Mouse (Mus musculus) lung, postnatal 0 days (tissue): Measurements from ENCODE around the gene Smim1. TPM values are rescaled to one million over a fixed set of nuclear protein-coding genes. Genes with fewer than 3 reads are reported as not detected.
A peak's percentile ranks its signal among the peaks of the same experiment; 100 is the strongest.

Source experiments
- ATAC-seq: fragments of 200-750 bp; cut with Nextera tagmentation; 2 replicates; pipeline ENCODE4 v1.8.0; 2017; ENCODE audit warnings: moderate library complexity
- DNase-seq: peaks from one replicate; pipeline ENCODE4 v3.0.0-alpha.2; 2016; ENCODE audit warnings: low spot score
- H3K27ac ChIP-seq: fragments of 300-500 bp; sonication (generic); 2 replicates; pipeline ENCODE4 v1.5.1; 2014; ENCODE audit warnings: antibody characterized with exemption, mild to moderate bottlenecking, low read length, mixed read lengths
- H3K27me3 ChIP-seq: fragments of 300-500 bp; sonication (generic); replicated peaks from 2 replicates; pipeline ENCODE4 v1.6.1; 2014; ENCODE audit warnings: low read length, mixed read lengths; ENCODE audit not compliant: insufficient read depth
- H3K36me3 ChIP-seq: fragments of 300-500 bp; sonication (generic); 2 replicates; pipeline ENCODE4 v1.6.1; 2014; ENCODE audit warnings: low read length, mixed read lengths; ENCODE audit not compliant: insufficient read depth
- H3K4me1 ChIP-seq: fragments of 300-500 bp; sonication (generic); 2 replicates; pipeline ENCODE4 v1.6.1; 2014; ENCODE audit warnings: antibody characterized with exemption, low read depth, low read length, mixed read lengths; ENCODE audit not compliant: insufficient read depth
- H3K4me2 ChIP-seq: fragments of 300-500 bp; sonication (generic); replicated peaks from 2 replicates; pipeline ENCODE4 v1.6.1; 2014; ENCODE audit warnings: low read depth, mild to moderate bottlenecking, low read length, moderate library complexity, mixed read lengths
- H3K4me3 ChIP-seq: fragments of 300-500 bp; sonication (generic); 2 replicates; pipeline ENCODE4 v1.5.1; 2014; ENCODE audit warnings: low read depth, low read length
- H3K9ac ChIP-seq: fragments of 300-500 bp; sonication (generic); replicated peaks from 2 replicates; pipeline ENCODE4 v1.6.1; 2014; ENCODE audit warnings: low read depth, mild to moderate bottlenecking
- H3K9me3 ChIP-seq: fragments of 300-500 bp; sonication (generic); 2 replicates; pipeline ENCODE4 v1.6.1; 2016; ENCODE audit warnings: low read length, mixed read lengths
- CTCF ChIP-seq: IDR thresholded peaks from 2 replicates; pipeline ENCODE4 v1.5.1; 2016; ENCODE audit warnings: antibody characterized with exemption, mild to moderate bottlenecking
- EP300 ChIP-seq: IDR thresholded peaks from 2 replicates; pipeline ENCODE4 v1.6.1; 2016; ENCODE audit warnings: antibody characterized with exemption, mild to moderate bottlenecking, control low read depth
- WGBS: fragments of 180-500 bp; shearing (Covaris S2); extraction: QIAGEN DNeasy Blood & Tissue Kit; methylation state at CpG from one replicate; pipeline ENCODE4 v1.1.7; 2014; 5-methylcytosine and 5-hydroxymethylcytosine counted together
- polyA plus RNA-seq: library from polyadenylated mRNA; unstranded; fragments of >200 nt; fragmentation: Nextera tagmentation; extraction: Ambion mirVana; gene quantifications from 2 replicates; pipeline ENCODE4 v1.2.1, GENCODE M21; 2015

Smim1 gene
- polyA plus RNA-seq, 1 experiment from 2014 or later = 59.4 TPM

DNA sequence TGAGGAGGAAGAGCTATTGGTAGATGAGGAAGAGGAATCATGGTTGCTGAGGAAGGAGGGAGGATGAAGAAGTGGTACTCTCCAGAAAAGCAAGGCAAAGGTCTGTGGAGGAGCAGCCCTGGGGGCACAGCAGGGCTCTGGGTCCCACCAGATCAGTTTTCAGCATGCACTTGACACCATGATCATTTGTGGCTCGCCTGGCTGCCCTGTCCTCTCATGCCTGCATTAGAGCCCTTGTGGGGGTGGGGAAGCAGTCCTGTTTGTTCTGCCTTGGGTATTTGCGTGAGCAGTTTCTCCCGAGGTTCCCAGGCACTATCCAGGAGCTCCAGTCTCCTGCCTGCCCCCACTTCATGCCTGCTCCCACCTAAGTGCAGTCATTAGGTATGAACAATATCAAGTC is 11.1 kb upstream of the Smim1 start:
- ATAC-seq (no peak), DNase-seq (no peak)
- no peak overlapping the region for H3K27ac ChIP-seq
- TF ChIP-seq CTCF (no peak), EP300 (no peak)
- WGBS = 34% methylated on average over 2 of the region's 3 CpGs
- no peak overlapping the region for H3K4me2 ChIP-seq
- no peaks in the 10 kb centered on the region for H3K27me3 ChIP-seq
- no peak overlapping the region for H3K9ac ChIP-seq
- no peaks in the 10 kb centered on the region for H3K36me3 ChIP-seq
- no peaks in the 10 kb centered on the region for H3K4me1 ChIP-seq
- H3K4me3 ChIP-seq = no peak overlapping the region
- no peaks in the 10 kb centered on the region for H3K9me3 ChIP-seq

DNA sequence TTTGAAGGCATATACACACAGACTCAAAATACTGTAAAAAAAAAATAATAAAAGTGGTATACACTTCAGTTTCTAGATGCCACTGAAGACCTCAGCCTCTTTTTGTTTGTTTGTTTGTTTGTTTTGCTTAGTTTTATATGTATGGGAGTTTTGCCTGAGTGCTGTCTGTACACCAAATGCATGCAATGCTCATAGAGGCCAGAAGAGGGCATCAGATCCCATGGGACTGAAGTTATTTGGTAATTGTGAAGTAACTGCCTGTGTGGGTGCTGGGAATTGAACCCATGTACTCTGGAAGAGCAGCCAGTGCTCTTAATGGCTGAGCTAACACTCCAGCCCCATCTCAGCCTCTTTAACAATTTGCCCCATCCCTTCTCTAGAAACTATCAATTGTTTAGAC is 2.6 kb upstream of the Smim1 start:
- TF ChIP-seq CTCF = peak; percentile 61
- TF ChIP-seq EP300 = no peak
- no peaks in the 10 kb centered on the region for H3K36me3 ChIP-seq
- H3K4me3 ChIP-seq = no peak overlapping the region
- no peak for ATAC-seq
- no peaks in the 10 kb centered on the region for H3K27me3 ChIP-seq
- peaks cover 9% of the 10 kb centered on the region for H3K4me1 ChIP-seq
- H3K9me3 ChIP-seq = no peaks in the 10 kb centered on the region
- H3K9ac ChIP-seq = no peak overlapping the region
- no peak for DNase-seq
- no peak overlapping the region for H3K4me2 ChIP-seq
- no peak overlapping the region for H3K27ac ChIP-seq

- TF ChIP-seq CTCF (no peak), EP300 (no peak)
- no peak for ATAC-seq
Measured at GRCm38 (mm10) chr4:154028066-154028465, 2.0 kb upstream of the Smim1 start.

GRCm38 (mm10) chr4:154026441-154026761 is 371 bp upstream of the Smim1 start:
- Histone ChIP-seq H3K27me3 (no peaks in the 10 kb centered on the region), H3K27ac (no peak overlapping the region), H3K4me1 (peaks cover 14% of the 10 kb centered on the region), H3K4me3 (peak overlapping the region; percentile 43), H3K9me3 (no peaks in the 10 kb centered on the region), H3K4me2 (peak overlapping the region; percentile 66), H3K9ac (no peak overlapping the region), H3K36me3 (0 out of 2 replicates have a peak, but pooled peaks cover 4% of the 10 kb centered on the region)
- TF ChIP-seq CTCF = no peak
- TF ChIP-seq EP300 = no peak
- ATAC-seq (no peak), DNase-seq (no peak)
- WGBS = 21% methylated on average over 2 of the region's 2 CpGs

More at GRCm38 (mm10) chr4:154028066-154028465, 2.0 kb upstream of the Smim1 start:
- Histone ChIP-seq H3K9me3 (no peaks in the 10 kb centered on the region), H3K4me1 (peaks cover 9% of the 10 kb centered on the region), H3K4me2 (no peak overlapping the region), H3K27me3 (no peaks in the 10 kb centered on the region), H3K9ac (no peak overlapping the region), H3K36me3 (no peaks in the 10 kb centered on the region), H3K27ac (no peak overlapping the region), H3K4me3 (no peak overlapping the region)
- peak; percentile 27 for DNase-seq
- 58% methylated on average over 7 of the region's 7 CpGs for WGBS

DNA sequence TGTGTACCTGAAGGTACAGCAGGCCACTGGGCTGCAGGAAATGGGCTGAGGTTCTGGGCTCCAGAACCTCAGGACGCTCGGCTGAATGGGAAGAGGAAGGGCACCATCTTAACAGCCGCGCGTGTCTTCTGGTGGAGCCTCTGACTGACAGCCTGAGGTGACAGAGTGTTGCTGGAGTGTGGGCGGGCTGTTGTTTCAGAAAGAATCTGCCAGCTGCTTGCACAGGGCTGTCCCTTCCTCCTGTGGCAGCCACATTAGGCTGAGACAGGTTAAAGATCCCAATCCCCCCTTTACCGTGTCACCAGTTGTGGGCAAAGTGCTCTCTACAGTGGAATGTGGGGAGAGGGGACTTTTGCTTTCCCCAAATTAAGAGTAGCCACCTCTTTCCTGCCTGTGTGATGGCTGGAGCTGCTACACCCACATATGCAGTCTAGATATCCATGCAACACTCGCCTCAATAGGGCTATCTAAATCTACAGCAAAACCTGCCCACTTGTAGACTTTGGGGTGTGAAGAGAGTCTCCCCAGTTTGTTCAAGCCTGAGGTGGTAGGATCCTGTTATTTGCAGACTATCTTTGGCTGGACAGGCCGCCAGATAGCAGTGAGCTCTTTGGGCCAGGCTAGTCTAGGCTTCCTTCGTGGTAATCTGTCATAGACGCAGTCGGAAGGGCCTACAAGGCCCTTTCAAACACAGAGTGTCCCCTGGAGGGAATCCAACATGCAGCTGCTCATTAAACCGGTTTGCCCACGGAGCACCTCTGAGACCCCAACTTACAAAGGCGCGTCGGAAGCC is 1.1 kb downstream of the Smim1 start:
- Histone ChIP-seq H3K9me3 (no peaks in the 10 kb centered on the region), H3K27me3 (no peaks in the 10 kb centered on the region), H3K9ac (peak overlapping the region; percentile 32), H3K4me1 (peaks cover 14% of the 10 kb centered on the region), H3K36me3 (peaks cover 14% of the 10 kb centered on the region; the same call in 1 of the 2 replicates), H3K4me2 (peak overlapping the region; percentile 66), H3K27ac (peak overlapping the region; percentile 76), H3K4me3 (peak overlapping the region; percentile 43)
- TF ChIP-seq CTCF (no peak), EP300 (no peak)
- 25% methylated on average over 17 of the region's 17 CpGs for WGBS
- ATAC-seq (no peak), DNase-seq (peak; percentile 40)

- DNase-seq (no peak), ATAC-seq (no peak)
- Histone ChIP-seq H3K27me3 (no peaks in the 10 kb centered on the region), H3K36me3 (peaks cover 19% of the 10 kb centered on the region; the same call in 1 of the 2 replicates), H3K27ac (no peak overlapping the region), H3K9ac (no peak overlapping the region), H3K4me2 (peak overlapping the region; percentile 66; the same call in 1 of the 2 replicates), H3K4me1 (peaks cover 14% of the 10 kb centered on the region), H3K4me3 (no peak overlapping the region), H3K9me3 (no peaks in the 10 kb centered on the region)
- WGBS = 17% methylated on average over 8 of the region's 8 CpGs
- TF ChIP-seq EP300 (no peak), CTCF (no peak)
Measured at GRCm38 (mm10) chr4:154023754-154024601, 2.1 kb downstream of the Smim1 start.
